Mouse (Mus musculus): ENCODE results near the gene BC049715. TPM values are rescaled to one million over a fixed set of nuclear protein-coding genes. Genes with fewer than 3 reads are reported as not detected.

Gene BC049715
- total and polyA plus RNA-seq, 2 experiments = 0.18 to 0.61 TPM

DNA sequence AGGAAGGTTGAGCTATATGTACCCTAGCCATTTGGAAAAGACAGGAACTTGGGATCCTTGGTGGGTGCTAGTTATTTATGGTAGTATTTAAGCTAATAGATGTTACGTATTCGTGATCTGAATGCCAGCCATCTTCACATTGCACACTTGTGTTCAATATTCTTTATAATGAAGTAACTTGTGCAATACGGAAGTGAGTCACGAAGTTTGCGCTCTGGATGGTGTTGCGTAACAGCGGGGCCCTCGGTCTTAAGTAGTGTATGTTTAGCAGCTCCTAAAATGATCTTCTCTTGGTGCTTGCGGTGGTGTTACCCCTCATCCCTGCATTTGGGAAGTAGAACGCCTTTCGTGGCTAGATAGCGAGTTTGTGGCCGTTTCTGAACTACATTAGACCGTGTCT, 18.3 kb upstream of the BC049715 start:
- Histone ChIP-seq H3K27ac (replicated peaks; ENCODE audit: insufficient read depth, low read depth, low read length) (peak overlapping the region; percentile 69; the same call in 1 of the 2 replicates), H3K79me2 (ENCODE audit: control insufficient read depth, insufficient read depth, low read length) (no peaks in the 10 kb centered on the region; the same call in 1 of the 2 replicates), H3K4me3 (ENCODE audit: insufficient read depth, low read depth, low read length) (peak overlapping the region; percentile 87), H3K4me1 (ENCODE audit: control insufficient read depth, insufficient read depth, low read length) (peaks cover 11% of the 10 kb centered on the region), H3K36me3 (ENCODE audit: control insufficient read depth, insufficient read depth, low read length) (peaks cover 6% of the 10 kb centered on the region; the same call in 1 of the 2 replicates), H3K27me3 (ENCODE audit: control insufficient read depth, insufficient read depth, low read length) (no peaks in the 10 kb centered on the region), H3K9ac (ENCODE audit: low read depth, low read length) (peak overlapping the region; percentile 88)
- TF ChIP-seq CTCF (IDR thresholded peaks at IDR 0.05; ENCODE audit: low read depth, low read length) (no peak), POLR2A (IDR thresholded peaks at IDR 0.05; ENCODE audit: extremely low read depth, insufficient read depth, low read length) (no peak)
- peak; percentile 72 for DNase-seq (ENCODE audit: extremely low read depth, low read depth, low spot score)
- WGBS = 11% methylated on average over 14 of the region's 14 CpGs

DNA sequence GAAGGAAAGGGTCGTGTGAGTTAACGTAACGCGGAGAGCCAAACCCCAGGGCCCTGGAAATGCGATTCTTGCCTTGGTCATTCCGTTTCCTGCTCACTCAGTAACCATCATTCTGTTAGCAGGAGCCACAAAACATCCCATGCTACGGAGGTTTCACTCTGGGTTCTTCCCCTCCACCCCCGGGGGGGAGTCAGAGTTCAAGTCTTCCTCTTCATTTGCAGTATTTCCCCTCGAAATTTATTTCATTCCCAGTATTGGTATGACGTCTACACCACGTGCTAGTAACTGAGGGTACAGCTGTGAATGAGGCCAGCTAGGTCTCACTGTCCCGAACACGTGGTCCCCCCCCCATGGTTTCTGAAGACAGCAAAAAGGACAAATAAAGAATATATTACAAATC, 17.8 kb upstream of the BC049715 start:
- TF ChIP-seq CTCF (IDR thresholded peaks at IDR 0.05; ENCODE audit: low read depth, low read length) (no peak), POLR2A (IDR thresholded peaks at IDR 0.05; ENCODE audit: extremely low read depth, insufficient read depth, low read length) (no peak)
- Histone ChIP-seq H3K4me3 (ENCODE audit: insufficient read depth, low read depth, low read length) (no peak overlapping the region), H3K9ac (ENCODE audit: low read depth, low read length) (no peak overlapping the region), H3K27me3 (ENCODE audit: control insufficient read depth, insufficient read depth, low read length) (no peaks in the 10 kb centered on the region), H3K4me1 (ENCODE audit: control insufficient read depth, insufficient read depth, low read length) (peaks cover 11% of the 10 kb centered on the region), H3K27ac (replicated peaks; ENCODE audit: insufficient read depth, low read depth, low read length) (no peak overlapping the region), H3K79me2 (ENCODE audit: control insufficient read depth, insufficient read depth, low read length) (no peaks in the 10 kb centered on the region; the same call in 1 of the 2 replicates), H3K36me3 (ENCODE audit: control insufficient read depth, insufficient read depth, low read length) (peaks cover 8% of the 10 kb centered on the region; the same call in 1 of the 2 replicates)
- WGBS = 67% methylated on average over 13 of the region's 13 CpGs
- DNase-seq (ENCODE audit: extremely low read depth, low read depth, low spot score) = no peak

DNA sequence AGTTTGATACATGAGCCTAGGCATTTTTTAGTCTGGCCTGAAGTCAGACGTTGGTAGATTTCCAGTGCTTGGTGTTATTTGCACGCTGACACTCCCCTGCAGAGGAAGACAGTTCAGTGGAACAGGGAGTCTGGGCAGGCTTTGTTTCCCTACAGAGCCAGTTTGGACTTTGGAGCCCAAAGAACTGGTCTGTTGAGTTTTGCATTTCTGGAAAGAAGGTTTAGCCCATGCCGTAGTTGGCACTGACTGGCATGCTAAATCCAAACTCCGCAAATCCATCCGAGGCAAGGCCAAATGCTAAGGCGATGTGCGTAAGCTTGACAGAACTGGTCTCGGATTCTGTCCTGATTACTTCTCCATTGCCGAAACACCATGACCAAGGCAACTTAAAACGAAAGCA, 16.2 kb upstream of the BC049715 start:
- Histone ChIP-seq H3K9ac (ENCODE audit: low read depth, low read length) (no peak overlapping the region), H3K36me3 (ENCODE audit: control insufficient read depth, insufficient read depth, low read length) (peaks cover 21% of the 10 kb centered on the region), H3K4me1 (ENCODE audit: control insufficient read depth, insufficient read depth, low read length) (peaks cover 8% of the 10 kb centered on the region), H3K27ac (replicated peaks; ENCODE audit: insufficient read depth, low read depth, low read length) (no peak overlapping the region), H3K4me3 (ENCODE audit: insufficient read depth, low read depth, low read length) (no peak overlapping the region), H3K27me3 (ENCODE audit: control insufficient read depth, insufficient read depth, low read length) (no peaks in the 10 kb centered on the region), H3K79me2 (ENCODE audit: control insufficient read depth, insufficient read depth, low read length) (no peaks in the 10 kb centered on the region; the same call in 1 of the 2 replicates)
- DNase-seq (ENCODE audit: extremely low read depth, low read depth, low spot score) = peak; percentile 71
- WGBS = 76% methylated on average over 10 of the region's 10 CpGs
- TF ChIP-seq CTCF (IDR thresholded peaks at IDR 0.05; ENCODE audit: low read depth, low read length) (no peak), POLR2A (IDR thresholded peaks at IDR 0.05; ENCODE audit: extremely low read depth, insufficient read depth, low read length) (no peak)

DNA sequence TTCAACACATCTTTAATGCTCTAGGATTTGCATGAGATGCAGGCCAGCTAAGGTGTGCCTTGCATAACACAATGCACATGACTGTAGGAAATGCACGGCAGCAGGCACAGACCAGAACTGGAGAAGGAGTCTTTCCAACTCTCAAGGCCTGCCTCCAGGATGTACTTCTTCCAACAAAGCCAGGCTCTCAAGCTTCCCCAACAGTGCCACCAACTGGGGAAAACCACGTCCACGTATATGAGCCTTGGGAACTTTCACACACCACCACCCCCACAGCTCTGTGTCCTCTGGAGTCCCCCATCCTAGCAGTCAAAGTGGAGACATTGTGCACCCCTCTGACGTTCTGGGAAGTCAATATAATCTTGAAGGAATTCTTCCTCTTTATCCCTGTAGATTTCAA, 14.3 kb upstream of the BC049715 start:
- no peak for DNase-seq (ENCODE audit: extremely low read depth, low read depth, low spot score)
- peaks cover 8% of the 10 kb centered on the region for H3K4me1 ChIP-seq (ENCODE audit: control insufficient read depth, insufficient read depth, low read length)
- no peak; the same call in 1 of the 2 replicates for TF ChIP-seq CTCF (IDR thresholded peaks at IDR 0.05; ENCODE audit: low read depth, low read length)
- no peak for TF ChIP-seq POLR2A (IDR thresholded peaks at IDR 0.05; ENCODE audit: extremely low read depth, insufficient read depth, low read length)
- no peaks in the 10 kb centered on the region; the same call in 1 of the 2 replicates for H3K79me2 ChIP-seq (ENCODE audit: control insufficient read depth, insufficient read depth, low read length)
- H3K27me3 ChIP-seq (ENCODE audit: control insufficient read depth, insufficient read depth, low read length) = no peaks in the 10 kb centered on the region
- H3K27ac ChIP-seq (replicated peaks; ENCODE audit: insufficient read depth, low read depth, low read length) = no peak overlapping the region
- no peak overlapping the region for H3K9ac ChIP-seq (ENCODE audit: low read depth, low read length)
- peaks cover 35% of the 10 kb centered on the region for H3K36me3 ChIP-seq (ENCODE audit: control insufficient read depth, insufficient read depth, low read length)
- H3K4me3 ChIP-seq (ENCODE audit: insufficient read depth, low read depth, low read length) = no peak overlapping the region
- WGBS = 61% methylated on average over 4 of the region's 4 CpGs

DNA sequence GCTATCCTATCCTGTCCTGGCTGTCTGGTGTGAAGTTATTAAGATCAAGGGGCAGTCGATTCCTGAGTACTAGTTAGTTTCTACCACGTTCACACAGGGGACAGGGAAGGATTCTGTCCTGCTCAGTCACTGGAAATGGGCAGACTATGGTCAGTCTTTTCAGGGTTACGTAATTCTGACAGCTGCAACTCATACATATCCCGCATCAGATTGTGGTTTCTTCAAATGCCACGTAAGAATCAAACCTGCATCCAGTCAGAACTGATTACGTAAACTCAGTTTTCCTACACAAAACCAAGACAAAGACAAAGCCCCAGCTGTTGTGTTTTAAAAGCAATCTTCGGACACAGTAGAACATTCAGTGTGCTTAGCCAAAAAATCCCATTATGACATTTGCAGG, 12.0 kb upstream of the BC049715 start:
- H3K4me3 ChIP-seq (ENCODE audit: insufficient read depth, low read depth, low read length) = no peak overlapping the region
- no peaks in the 10 kb centered on the region for H3K79me2 ChIP-seq (ENCODE audit: control insufficient read depth, insufficient read depth, low read length)
- no peak for TF ChIP-seq CTCF (IDR thresholded peaks at IDR 0.05; ENCODE audit: low read depth, low read length)
- peaks cover 49% of the 10 kb centered on the region for H3K36me3 ChIP-seq (ENCODE audit: control insufficient read depth, insufficient read depth, low read length)
- 92% methylated on average over 7 of the region's 7 CpGs for WGBS
- DNase-seq (ENCODE audit: extremely low read depth, low read depth, low spot score) = no peak
- no peaks in the 10 kb centered on the region for H3K27me3 ChIP-seq (ENCODE audit: control insufficient read depth, insufficient read depth, low read length)
- no peak overlapping the region for H3K27ac ChIP-seq (replicated peaks; ENCODE audit: insufficient read depth, low read depth, low read length)
- H3K9ac ChIP-seq (ENCODE audit: low read depth, low read length) = no peak overlapping the region
- H3K4me1 ChIP-seq (ENCODE audit: control insufficient read depth, insufficient read depth, low read length) = no peaks in the 10 kb centered on the region

DNA sequence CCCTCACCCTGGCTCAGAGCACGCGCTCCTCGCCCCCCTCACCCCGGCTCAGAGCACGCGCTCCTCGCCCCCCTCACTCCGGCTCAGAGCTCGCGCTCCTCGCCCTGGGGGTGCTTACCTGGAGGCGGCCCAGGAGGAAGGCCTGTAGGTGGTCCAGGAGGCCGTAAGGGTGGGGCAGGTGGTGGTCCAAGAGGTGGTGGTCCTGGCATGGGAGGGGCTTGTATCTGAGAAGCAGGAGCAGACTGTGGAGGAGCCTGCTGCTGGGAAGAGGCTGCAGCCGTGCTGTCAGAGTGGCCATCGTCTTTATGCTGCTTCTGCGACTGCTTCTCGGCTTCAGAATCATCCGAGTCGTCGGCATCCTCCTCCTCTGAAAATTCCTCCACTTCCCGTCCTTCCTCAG, 10.6 kb upstream of the BC049715 start:
- H3K4me3 ChIP-seq (ENCODE audit: insufficient read depth, low read depth, low read length) = no peak overlapping the region
- TF ChIP-seq CTCF (IDR thresholded peaks at IDR 0.05; ENCODE audit: low read depth, low read length) = no peak
- TF ChIP-seq POLR2A (IDR thresholded peaks at IDR 0.05; ENCODE audit: extremely low read depth, insufficient read depth, low read length) = no peak
- peaks cover 63% of the 10 kb centered on the region for H3K36me3 ChIP-seq (ENCODE audit: control insufficient read depth, insufficient read depth, low read length)

More for the DNA sequence above, 10.6 kb upstream of the BC049715 start:
- Histone ChIP-seq H3K27me3 (ENCODE audit: control insufficient read depth, insufficient read depth, low read length) (no peaks in the 10 kb centered on the region), H3K9ac (ENCODE audit: low read depth, low read length) (no peak overlapping the region), H3K4me1 (ENCODE audit: control insufficient read depth, insufficient read depth, low read length) (no peaks in the 10 kb centered on the region), H3K27ac (replicated peaks; ENCODE audit: insufficient read depth, low read depth, low read length) (no peak overlapping the region), H3K79me2 (ENCODE audit: control insufficient read depth, insufficient read depth, low read length) (no peaks in the 10 kb centered on the region)
- no peak for DNase-seq (ENCODE audit: extremely low read depth, low read depth, low spot score)
- 92% methylated on average over 21 of the region's 21 CpGs for WGBS
